Mouse (Mus musculus) heart, postnatal 36 days (tissue): Measurements from ENCODE around the gene Ccdc191. TPM values are rescaled to one million over a fixed set of nuclear protein-coding genes. Genes with fewer than 3 reads are reported as not detected.
A peak's percentile ranks its signal among the peaks of the same experiment; 100 is the strongest.

Experiments
- DNase-seq, 2 experiments: peaks; one replicate each; pipeline ENCODE4 v3.0.0; 2021 to 2022
- intact Hi-C: fragments of 180-260 bp; cut with DNase I; formaldehyde crosslinking; loops from one replicate; pipeline ENCODE4 v1.15.1; 2025
- total RNA-seq, 2 experiments: library from RNA; stranded (reverse); gene quantifications; 2 replicates each; pipeline ENCODE4 v1.2.3; 2021

Gene Ccdc191
- total RNA-seq = 1 to 10 TPM; 2.4 to 3.7 TPM

GRCm38 (mm10) chr16:43889208-43890004 is at the start of gene Ccdc191:
Gene Ccdc191, plus strand, starts transcription at chr16:43889800.
- DNase-seq = peak; percentile 97 to 99
- intact Hi-C loops = loop anchor here (5.0 kb wide), 2 partner anchors 173 to 1208 kb away; partner anchors contain the start of gene Gramd1c

GRCm38 (mm10) chr16:43841236-43841635 is 48.4 kb upstream of the Ccdc191 start:
- intact Hi-C loops = no loop called here
- no peak for DNase-seq

- no peak for DNase-seq
- intact Hi-C loops = no loop called here
These were observed 39.8 kb upstream of the Ccdc191 start for GRCm38 (mm10) chr16:43849839-43850238.

- intact Hi-C loops = no loop called here
- DNase-seq = no peak
These were observed 30.6 kb upstream of the Ccdc191 start for GRCm38 (mm10) chr16:43858941-43859476.

- intact Hi-C loops = no loop called here
- DNase-seq = no peak
These were observed 29.0 kb upstream of the Ccdc191 start for GRCm38 (mm10) chr16:43860624-43861023.

GRCm38 (mm10) chr16:43869805-43870204 is 19.8 kb upstream of the Ccdc191 start:
- DNase-seq = no peak
- intact Hi-C loops = no loop called here

- intact Hi-C loops = no loop called here
- peak; percentile 7 to 11 for DNase-seq
These were observed 18.2 kb upstream of the Ccdc191 start for GRCm38 (mm10) chr16:43871419-43871818.

GRCm38 (mm10) chr16:43879769-43880168 is 9.8 kb upstream of the Ccdc191 start:
- intact Hi-C loops = no loop called here
- no peak for DNase-seq

- no peak for DNase-seq
- intact Hi-C loops = no loop called here
These were observed 8.0 kb upstream of the Ccdc191 start for GRCm38 (mm10) chr16:43881636-43882035.

GRCm38 (mm10) chr16:43882329-43882728 is 7.3 kb upstream of the Ccdc191 start:
- intact Hi-C loops = no loop called here

GRCm38 (mm10) chr16:43890005-43890336 is 371 bp downstream of the Ccdc191 start:
- intact Hi-C loops = no loop called here
- no peak for DNase-seq

More at GRCm38 (mm10) chr16:43882329-43882728, 7.3 kb upstream of the Ccdc191 start:
- no peak for DNase-seq

GRCm38 (mm10) chr16:43890747-43891336 is 1.2 kb downstream of the Ccdc191 start:
- no peak for DNase-seq
- intact Hi-C loops = no loop called here

GRCm38 (mm10) chr16:43894501-43894900 is 4.9 kb downstream of the Ccdc191 start:
- no peak for DNase-seq
- intact Hi-C loops = no loop called here

GRCm38 (mm10) chr16:43900138-43900537 is 10.5 kb downstream of the Ccdc191 start:
- no peak for DNase-seq
- intact Hi-C loops = no loop called here

- intact Hi-C loops = no loop called here
- no peak for DNase-seq
These were observed 11.0 kb downstream of the Ccdc191 start for GRCm38 (mm10) chr16:43900571-43900970.

GRCm38 (mm10) chr16:43908881-43909280 is 19.3 kb downstream of the Ccdc191 start:
- intact Hi-C loops = no loop called here
- DNase-seq = no peak

GRCm38 (mm10) chr16:43918867-43919266 is 29.3 kb downstream of the Ccdc191 start:
- intact Hi-C loops = no loop called here
- DNase-seq = no peak

GRCm38 (mm10) chr16:43922024-43922423 is 32.4 kb downstream of the Ccdc191 start:
- no peak for DNase-seq
- intact Hi-C loops = no loop called here

- intact Hi-C loops = no loop called here
- DNase-seq = no peak
These were observed 33.0 kb downstream of the Ccdc191 start for GRCm38 (mm10) chr16:43922630-43923029.

- intact Hi-C loops = no loop called here
- no peak for DNase-seq
These were observed 35.5 kb downstream of the Ccdc191 start for GRCm38 (mm10) chr16:43925001-43925558.

- DNase-seq = no peak
- intact Hi-C loops = no loop called here
These were observed 36.2 kb downstream of the Ccdc191 start for GRCm38 (mm10) chr16:43925846-43926245.
